Mouse (Mus musculus): ENCODE data around the gene Vmn2r91.
"Not testable (repeated sequence)": the region's sequence is repeated elsewhere in the genome, so short reads cannot be mapped to it uniquely, and the experiment has no call there.

- not testable (repeated sequence) for TF ChIP-seq CTCF (IDR thresholded peaks at IDR 0.05; ENCODE audit: low read depth, low read length); POLR2A (IDR thresholded peaks at IDR 0.05; ENCODE audit: insufficient read depth, low read length); EP300 (IDR thresholded peaks at IDR 0.05; ENCODE audit: insufficient read depth, low read depth, low read length)
Measured at GRCm38 (mm10) chr17:18102265-18102664, 17.4 kb downstream of the Vmn2r91 start.

Data from ES-Bruce4 (cell line).